Mouse (Mus musculus) liver, adult 2 months (tissue): ENCODE measurements around the gene Pes1. TPM values are rescaled to one million over a fixed set of nuclear protein-coding genes. Genes with fewer than 3 reads are reported as not detected.
"Not testable (repeated sequence)": the region's sequence is repeated elsewhere in the genome, so short reads cannot be mapped to it uniquely, and the experiment has no call there.

Experiments
- DNase-seq: peaks from one replicate; pipeline ENCODE4 v3.0.0-alpha.2; 2011; ENCODE audit warnings: low read depth, low spot score; ENCODE audit errors: extremely low read depth
- H3K27ac ChIP-seq: fragments of 200-500 bp; replicated peaks from 2 replicates; pipeline ENCODE4 v1.5.1; 2012; ENCODE audit warnings: low read depth, mild to moderate bottlenecking, control low read depth, inconsistent platforms, low read length; ENCODE audit not compliant: insufficient read depth
- H3K27me3 ChIP-seq: fragments of 200-500 bp; 2 replicates; pipeline ENCODE4 v1.6.1; 2012; ENCODE audit warnings: mild to moderate bottlenecking, moderate library complexity, low read length, inconsistent platforms; ENCODE audit not compliant: control insufficient read depth, insufficient read depth
- H3K36me3 ChIP-seq: fragments of 200-500 bp; 2 replicates; pipeline ENCODE4 v1.6.1; 2012; ENCODE audit warnings: low read length, inconsistent platforms; ENCODE audit not compliant: control insufficient read depth, insufficient read depth
- H3K4me1 ChIP-seq: fragments of 200-500 bp; 2 replicates; pipeline ENCODE4 v1.6.1; 2011; ENCODE audit warnings: low read length; ENCODE audit not compliant: control insufficient read depth, insufficient read depth
- H3K4me3 ChIP-seq: fragments of 200-500 bp; 2 replicates; pipeline ENCODE4 v1.5.1; 2011; ENCODE audit warnings: low read depth, mild to moderate bottlenecking, control low read depth, low read length, moderate library complexity; ENCODE audit not compliant: insufficient read depth
- H3K79me2 ChIP-seq: fragments of 200-500 bp; 2 replicates; pipeline ENCODE4 v1.6.1; 2012; ENCODE audit warnings: inconsistent platforms, mild to moderate bottlenecking, low read length, moderate library complexity; ENCODE audit not compliant: control insufficient read depth, insufficient read depth
- H3K9ac ChIP-seq: fragments of 200-500 bp; 2 replicates; pipeline ENCODE4 v1.6.1; 2012; ENCODE audit warnings: low read depth, mild to moderate bottlenecking, control low read depth, inconsistent platforms, low read length
- CTCF ChIP-seq: fragments of 200-500 bp; IDR thresholded peaks from 2 replicates; pipeline ENCODE4 v1.5.1; 2011; ENCODE audit warnings: low read depth, low read length, control low read depth
- POLR2A ChIP-seq: fragments of 200-500 bp; IDR thresholded peaks from 2 replicates; pipeline ENCODE4 v1.6.1; 2011; ENCODE audit warnings: low read length, control low read depth; ENCODE audit not compliant: insufficient read depth; ENCODE audit errors: extremely low read depth
- WGBS: fragments of 180-500 bp; shearing (Covaris S2); methylation state at CpG from one replicate; pipeline ENCODE4 v1.1.7; 2018; 5-methylcytosine and 5-hydroxymethylcytosine counted together
- polyA plus RNA-seq: library from polyadenylated mRNA; depleted of rRNA; stranded (reverse); fragments of >200 nt; gene quantifications from 2 replicates; pipeline ENCODE4 v1.2.3, GENCODE M21; 2012
- total RNA-seq: library from RNA; depleted of rRNA; stranded (reverse); fragments of >200 nt; gene quantifications from 2 replicates; pipeline ENCODE4 v1.2.3, GENCODE M21; 2014

The Pes1 gene
- total and polyA plus RNA-seq, 2 experiments: 20.8 to 22.2 TPM

GRCm38 (mm10) chr11:3933756-3934285 lies 30.0 kb upstream of the Pes1 start:
- no peaks in the 10 kb centered on the region for H3K27me3 ChIP-seq
- TF ChIP-seq POLR2A (no peak), CTCF (no peak)
- H3K4me1 ChIP-seq: peaks cover 3% of the 10 kb centered on the region; the same call in 1 of the 2 replicates
- H3K36me3 ChIP-seq: no peaks in the 10 kb centered on the region
- no peak overlapping the region for H3K9ac ChIP-seq
- DNase-seq: no peak
- 86% methylated on average over 9 of the region's 9 CpGs for WGBS
- no peak overlapping the region for H3K4me3 ChIP-seq
- H3K27ac ChIP-seq: no peak overlapping the region
- no peaks in the 10 kb centered on the region for H3K79me2 ChIP-seq

GRCm38 (mm10) chr11:3935135-3935534 lies 28.6 kb upstream of the Pes1 start:
- no peak for DNase-seq
- no peak for TF ChIP-seq CTCF
- TF ChIP-seq POLR2A: no peak

DNA sequence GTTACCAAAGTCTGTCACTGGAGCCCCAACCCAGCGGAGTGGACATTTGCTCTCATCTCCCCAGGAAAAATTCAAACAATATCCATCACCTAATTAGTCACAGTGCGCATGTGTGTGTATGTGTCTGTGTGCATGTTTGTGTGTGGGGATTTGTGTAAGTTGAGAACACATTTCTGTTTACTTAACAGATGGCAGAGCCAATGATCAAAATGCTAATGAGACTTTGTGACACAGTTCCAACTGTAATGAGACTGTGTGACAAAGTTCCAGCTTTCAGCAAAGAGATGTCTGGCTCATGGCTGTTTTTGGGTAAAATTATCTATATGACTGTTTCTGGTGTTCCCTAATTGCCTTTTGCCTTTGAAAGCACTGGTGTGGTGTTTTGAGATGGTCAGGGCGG lies 27.5 kb upstream of the Pes1 start:
- DNase-seq: peak; percentile 44
- 93% methylated on average over 3 of the region's 3 CpGs for WGBS
- H3K4me3 ChIP-seq: no peak overlapping the region
- no peaks in the 10 kb centered on the region for H3K79me2 ChIP-seq
- H3K27me3 ChIP-seq: no peaks in the 10 kb centered on the region
- H3K36me3 ChIP-seq: no peaks in the 10 kb centered on the region
- TF ChIP-seq POLR2A (no peak), CTCF (no peak)
- no peak overlapping the region for H3K27ac ChIP-seq
- H3K4me1 ChIP-seq: 0 out of 2 replicates have a peak, but pooled peaks cover 1% of the 10 kb centered on the region
- no peak overlapping the region for H3K9ac ChIP-seq

More at GRCm38 (mm10) chr11:3935135-3935534, 28.6 kb upstream of the Pes1 start:
- Histone ChIP-seq H3K4me3 (no peak overlapping the region), H3K36me3 (no peaks in the 10 kb centered on the region), H3K4me1 (0 out of 2 replicates have a peak, but pooled peaks cover 3% of the 10 kb centered on the region), H3K27me3 (no peaks in the 10 kb centered on the region), H3K9ac (no peak overlapping the region), H3K27ac (no peak overlapping the region), H3K79me2 (no peaks in the 10 kb centered on the region)
- WGBS: 77% methylated on average over 4 of the region's 4 CpGs

GRCm38 (mm10) chr11:3937321-3937874 lies 26.4 kb upstream of the Pes1 start:
- 49% methylated on average over 13 of the region's 13 CpGs for WGBS
- no peaks in the 10 kb centered on the region for H3K27me3 ChIP-seq
- H3K4me1 ChIP-seq: no peaks in the 10 kb centered on the region
- no peak overlapping the region for H3K4me3 ChIP-seq
- TF ChIP-seq CTCF (no peak), POLR2A (no peak)
- H3K36me3 ChIP-seq: no peaks in the 10 kb centered on the region
- H3K79me2 ChIP-seq: no peaks in the 10 kb centered on the region
- peak overlapping the region; percentile 24 for H3K27ac ChIP-seq
- no peak overlapping the region for H3K9ac ChIP-seq
- DNase-seq: peak; percentile 93

GRCm38 (mm10) chr11:3941371-3941770 lies 22.4 kb upstream of the Pes1 start:
- DNase-seq: no peak
- no peak overlapping the region for H3K27ac ChIP-seq
- 93% methylated on average over 7 of the region's 7 CpGs for WGBS

DNA sequence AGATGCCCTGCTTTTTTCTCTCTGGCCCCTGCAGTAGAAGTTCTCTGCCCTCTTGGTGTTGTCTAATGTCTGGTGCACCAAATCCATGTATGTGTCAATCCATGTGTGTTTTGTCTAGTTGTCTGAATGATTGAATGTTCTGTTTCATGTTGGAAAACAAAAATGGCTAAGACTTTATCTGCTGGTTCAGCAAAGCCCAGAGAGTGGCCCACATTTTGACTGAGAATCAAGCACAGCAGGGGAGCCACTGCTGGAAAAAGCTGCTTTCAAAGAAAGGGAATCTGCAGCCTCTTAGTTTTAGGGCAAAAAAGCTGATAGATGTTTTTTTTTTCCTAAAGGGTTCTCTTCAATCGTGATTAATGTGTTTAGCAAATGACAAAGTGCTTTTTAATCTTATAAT lies 17.4 kb upstream of the Pes1 start:
- no peaks in the 10 kb centered on the region for H3K36me3 ChIP-seq
- no peaks in the 10 kb centered on the region for H3K79me2 ChIP-seq
- WGBS: 22% methylated on average over 1 of the region's 1 CpGs
- DNase-seq: no peak
- H3K27me3 ChIP-seq: no peaks in the 10 kb centered on the region
- no peaks in the 10 kb centered on the region for H3K4me1 ChIP-seq
- H3K9ac ChIP-seq: no peak overlapping the region
- no peak overlapping the region for H3K4me3 ChIP-seq
- TF ChIP-seq CTCF: no peak
- no peak for TF ChIP-seq POLR2A
- H3K27ac ChIP-seq: no peak overlapping the region

More at GRCm38 (mm10) chr11:3941371-3941770, 22.4 kb upstream of the Pes1 start:
- H3K9ac ChIP-seq: no peak overlapping the region
- H3K36me3 ChIP-seq: no peaks in the 10 kb centered on the region
- no peak overlapping the region for H3K4me3 ChIP-seq
- TF ChIP-seq CTCF: no peak
- no peak for TF ChIP-seq POLR2A
- no peaks in the 10 kb centered on the region for H3K4me1 ChIP-seq
- H3K27me3 ChIP-seq: no peaks in the 10 kb centered on the region
- no peaks in the 10 kb centered on the region for H3K79me2 ChIP-seq

DNA sequence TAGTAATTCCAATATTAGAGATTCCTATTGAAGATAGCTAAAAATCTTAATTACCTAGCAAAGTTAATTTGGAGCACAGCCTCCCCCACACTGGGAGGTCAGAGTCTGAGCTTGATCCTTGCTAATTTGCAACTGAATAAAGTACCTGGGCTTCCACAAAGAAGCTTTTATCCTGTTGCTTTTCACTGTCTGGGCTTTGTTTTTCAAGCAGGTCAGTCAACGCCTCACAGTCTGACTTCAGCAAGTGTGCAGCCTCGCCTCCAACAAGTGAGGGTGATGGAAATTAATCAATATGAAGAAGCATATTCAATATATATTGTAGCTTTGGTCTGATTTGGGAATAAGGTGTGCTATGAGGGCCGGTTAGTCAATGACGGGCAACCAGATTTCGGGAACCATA lies 8.9 kb upstream of the Pes1 start:
- not testable (repeated sequence) for H3K79me2 ChIP-seq, H3K9ac ChIP-seq, H3K36me3 ChIP-seq, DNase-seq, H3K27ac ChIP-seq, H3K27me3 ChIP-seq, H3K4me3 ChIP-seq, H3K4me1 ChIP-seq
- 88% methylated on average over 5 of the region's 5 CpGs for WGBS

DNA sequence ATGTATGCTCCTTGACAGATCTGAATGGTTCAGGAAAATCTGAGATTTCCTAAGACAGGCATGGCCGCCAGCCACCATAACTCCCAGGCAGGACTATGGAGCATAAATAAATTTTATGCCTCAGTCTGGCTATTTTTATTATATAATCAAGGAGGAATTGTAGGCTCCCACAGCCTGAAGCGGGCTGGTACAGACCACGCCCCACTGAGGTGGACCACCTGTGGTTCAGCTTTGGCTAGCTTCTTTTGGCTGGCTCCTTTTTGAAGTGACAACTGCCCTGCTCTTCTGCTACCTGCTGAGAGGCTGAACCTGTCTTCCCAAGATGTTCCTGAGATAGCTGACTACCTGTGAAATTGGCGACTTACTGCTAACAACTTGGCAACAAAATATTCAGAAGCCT lies 8.4 kb upstream of the Pes1 start:
- not testable (repeated sequence) for H3K4me3 ChIP-seq, DNase-seq

More for the DNA sequence above, 8.4 kb upstream of the Pes1 start:
- H3K79me2 ChIP-seq, H3K27ac ChIP-seq, H3K36me3 ChIP-seq, H3K9ac ChIP-seq, H3K27me3 ChIP-seq, H3K4me1 ChIP-seq: not testable (repeated sequence)
- 88% methylated on average over 4 of the region's 4 CpGs for WGBS
